Mouse (Mus musculus) forebrain, embryonic 16.5 days (tissue): Measurements from ENCODE around the gene St3gal5. TPM values are rescaled to one million over a fixed set of nuclear protein-coding genes. Genes with fewer than 3 reads are reported as not detected.

ENCODE experiments used
- ATAC-seq: fragments of 200-750 bp; cut with Nextera tagmentation; 2 replicates; pipeline ENCODE4 v1.8.0; 2017; ENCODE audit warnings: mild to moderate bottlenecking, moderate library complexity
- H3K27ac ChIP-seq: fragments of 300-500 bp; sonication (generic); 2 replicates; pipeline ENCODE4 v1.5.1; 2014; ENCODE audit warnings: low read length, control low read depth
- H3K27me3 ChIP-seq: fragments of 300-500 bp; sonication (generic); replicated peaks from 2 replicates; pipeline ENCODE4 v1.6.1; 2014; ENCODE audit warnings: low read length; ENCODE audit not compliant: control insufficient read depth, insufficient read depth
- H3K36me3 ChIP-seq: fragments of 300-500 bp; sonication (generic); 2 replicates; pipeline ENCODE4 v1.6.1; 2014; ENCODE audit not compliant: control insufficient read depth, insufficient read depth
- H3K4me1 ChIP-seq: fragments of 300-500 bp; sonication (generic); replicated peaks from 2 replicates; pipeline ENCODE4 v1.6.1; 2014; ENCODE audit warnings: low read length; ENCODE audit not compliant: control insufficient read depth, insufficient read depth
- H3K4me2 ChIP-seq: fragments of 300-500 bp; sonication (generic); 2 replicates; pipeline ENCODE4 v1.6.1; 2014; ENCODE audit warnings: mild to moderate bottlenecking, low read length, control low read depth
- H3K4me3 ChIP-seq: fragments of 300-500 bp; sonication (generic); replicated peaks from 2 replicates; pipeline ENCODE4 v1.5.1; 2014; ENCODE audit warnings: mild to moderate bottlenecking, low read length, control low read depth
- H3K9ac ChIP-seq: fragments of 300-500 bp; sonication (generic); replicated peaks from 2 replicates; pipeline ENCODE4 v1.6.1; 2014; ENCODE audit warnings: low read depth, low read length, control low read depth
- H3K9me3 ChIP-seq: fragments of 300-500 bp; sonication (generic); 2 replicates; pipeline ENCODE4 v1.6.1; 2016; ENCODE audit warnings: low read length; ENCODE audit not compliant: control insufficient read depth
- WGBS: fragments of 180-500 bp; shearing (Covaris S2); extraction: QIAGEN DNeasy Blood & Tissue Kit; methylation state at CpG from one replicate; pipeline ENCODE4 v1.1.7; 2014; 5-methylcytosine and 5-hydroxymethylcytosine counted together
- polyA plus RNA-seq: library from polyadenylated mRNA; unstranded; fragments of >200 nt; fragmentation: Nextera tagmentation; extraction: Ambion mirVana; gene quantifications from 2 replicates; pipeline ENCODE4 v1.2.1, GENCODE M21; 2015

The St3gal5 gene
- polyA plus RNA-seq, 1 experiment from 2014 or later: 52.9 TPM

GRCm38 (mm10) chr6:72100939-72101338 is 3.5 kb downstream of the St3gal5 start:
- Histone ChIP-seq H3K4me2 (no peak overlapping the region), H3K27ac (no peak overlapping the region), H3K27me3 (no peaks in the 10 kb centered on the region), H3K4me3 (no peak overlapping the region), H3K4me1 (peaks cover 17% of the 10 kb centered on the region), H3K36me3 (no peaks in the 10 kb centered on the region), H3K9ac (no peak overlapping the region), H3K9me3 (no peaks in the 10 kb centered on the region)
- WGBS: 86% methylated on average over 8 of the region's 8 CpGs
- ATAC-seq: no peak

- Histone ChIP-seq H3K9ac (no peak overlapping the region), H3K27ac (no peak overlapping the region), H3K4me3 (no peak overlapping the region), H3K4me1 (peaks cover 17% of the 10 kb centered on the region), H3K4me2 (no peak overlapping the region), H3K27me3 (no peaks in the 10 kb centered on the region), H3K9me3 (no peaks in the 10 kb centered on the region), H3K36me3 (no peaks in the 10 kb centered on the region)
- ATAC-seq: no peak
- WGBS: 76% methylated on average over 4 of the region's 4 CpGs
Observed at GRCm38 (mm10) chr6:72101386-72101785, 4.0 kb downstream of the St3gal5 start.

DNA sequence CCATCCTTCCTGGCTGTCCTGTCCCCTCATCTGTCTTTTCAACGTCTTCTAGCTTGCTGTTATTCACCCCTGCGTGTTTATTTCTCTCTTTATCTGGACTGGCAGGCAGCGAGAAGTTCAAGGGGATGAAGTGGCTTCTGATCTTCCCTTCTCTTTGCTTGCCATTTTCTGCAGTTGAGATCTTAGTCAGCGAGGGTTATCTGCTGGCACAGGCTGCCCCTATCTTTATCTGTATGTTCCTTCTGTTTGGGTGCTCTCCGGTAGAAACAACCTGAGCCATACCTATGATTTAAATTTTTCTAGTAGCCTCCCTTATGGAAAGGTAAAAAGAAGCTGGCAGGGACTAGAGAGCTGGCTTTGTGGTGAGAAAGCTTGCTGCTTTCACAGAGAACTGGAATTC is 4.7 kb downstream of the St3gal5 start:
- H3K27me3 ChIP-seq: no peaks in the 10 kb centered on the region
- H3K9ac ChIP-seq: no peak overlapping the region
- H3K4me3 ChIP-seq: no peak overlapping the region
- no peaks in the 10 kb centered on the region for H3K36me3 ChIP-seq
- H3K4me1 ChIP-seq: peaks cover 14% of the 10 kb centered on the region
- no peak overlapping the region for H3K27ac ChIP-seq
- no peaks in the 10 kb centered on the region for H3K9me3 ChIP-seq
- no peak overlapping the region for H3K4me2 ChIP-seq
- no peak for ATAC-seq
- 73% methylated on average over 5 of the region's 5 CpGs for WGBS

- no peaks in the 10 kb centered on the region for H3K36me3 ChIP-seq
- H3K4me1 ChIP-seq: peaks cover 13% of the 10 kb centered on the region
- no peak overlapping the region for H3K4me2 ChIP-seq
- no peak overlapping the region for H3K27ac ChIP-seq
- no peaks in the 10 kb centered on the region for H3K27me3 ChIP-seq
- no peak for ATAC-seq
- WGBS: 91% methylated on average over 7 of the region's 7 CpGs
- H3K9me3 ChIP-seq: no peaks in the 10 kb centered on the region
- H3K4me3 ChIP-seq: no peak overlapping the region
- no peak overlapping the region for H3K9ac ChIP-seq
Observed at GRCm38 (mm10) chr6:72104534-72104933, 7.1 kb downstream of the St3gal5 start.

GRCm38 (mm10) chr6:72108941-72109892 is 11.8 kb downstream of the St3gal5 start:
- 33% methylated on average over 14 of the region's 14 CpGs for WGBS
- Histone ChIP-seq H3K36me3 (no peaks in the 10 kb centered on the region), H3K27me3 (no peaks in the 10 kb centered on the region), H3K9me3 (no peaks in the 10 kb centered on the region), H3K4me3 (no peak overlapping the region), H3K27ac (peak overlapping the region; percentile 55), H3K4me1 (peaks cover 14% of the 10 kb centered on the region), H3K9ac (no peak overlapping the region), H3K4me2 (no peak overlapping the region; the same call in 1 of the 2 replicates)
- peak; percentile 81 for ATAC-seq

- 86% methylated on average over 3 of the region's 3 CpGs for WGBS
- no peak overlapping the region for H3K4me3 ChIP-seq
- no peak overlapping the region for H3K9ac ChIP-seq
- peaks cover 14% of the 10 kb centered on the region for H3K4me1 ChIP-seq
- no peak overlapping the region for H3K27ac ChIP-seq
- no peak for ATAC-seq
- H3K9me3 ChIP-seq: no peaks in the 10 kb centered on the region
- no peak overlapping the region for H3K4me2 ChIP-seq
- H3K27me3 ChIP-seq: no peaks in the 10 kb centered on the region
- H3K36me3 ChIP-seq: no peaks in the 10 kb centered on the region
Observed at GRCm38 (mm10) chr6:72110577-72110976, 13.2 kb downstream of the St3gal5 start.

- Histone ChIP-seq H3K4me3 (no peak overlapping the region), H3K27me3 (no peaks in the 10 kb centered on the region), H3K9ac (no peak overlapping the region), H3K4me2 (no peak overlapping the region), H3K9me3 (no peaks in the 10 kb centered on the region), H3K4me1 (peaks cover 14% of the 10 kb centered on the region), H3K27ac (no peak overlapping the region), H3K36me3 (no peaks in the 10 kb centered on the region)
- 44% methylated on average over 6 of the region's 6 CpGs for WGBS
- no peak for ATAC-seq
Observed at GRCm38 (mm10) chr6:72112575-72112974, 15.2 kb downstream of the St3gal5 start.

DNA sequence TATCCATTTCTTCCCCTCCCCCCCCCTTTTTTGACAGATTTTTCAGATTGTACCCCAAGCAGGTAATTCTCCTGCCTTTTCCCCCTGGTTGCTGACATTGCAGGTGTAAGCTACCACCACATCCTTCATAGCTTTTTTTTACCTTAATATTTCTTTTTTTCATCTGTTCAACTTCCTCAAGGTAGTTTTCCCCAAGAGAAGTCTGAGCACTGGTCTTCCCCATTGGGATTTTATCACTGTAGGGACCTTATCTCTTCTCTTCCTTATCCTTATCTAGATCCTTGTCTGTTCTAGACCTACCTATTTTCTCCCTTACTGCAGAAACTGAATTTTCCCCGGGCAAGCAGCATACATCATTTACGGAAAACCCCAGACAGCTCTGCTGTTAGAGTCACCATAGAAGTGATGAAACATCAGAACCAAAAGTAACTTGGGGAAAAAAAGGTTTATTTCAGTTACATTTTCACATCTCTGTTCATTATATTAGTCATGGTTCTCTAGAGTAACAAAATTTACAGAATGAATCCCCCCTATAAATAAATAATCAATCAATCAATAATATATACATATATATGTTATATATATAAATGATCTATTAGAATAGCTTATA is 15.8 kb downstream of the St3gal5 start:
- H3K4me3 ChIP-seq: no peak overlapping the region
- no peak for ATAC-seq
- H3K27ac ChIP-seq: no peak overlapping the region
- no peaks in the 10 kb centered on the region for H3K9me3 ChIP-seq
- no peak overlapping the region for H3K9ac ChIP-seq
- H3K4me2 ChIP-seq: no peak overlapping the region
- 93% methylated on average over 2 of the region's 2 CpGs for WGBS
- no peaks in the 10 kb centered on the region for H3K36me3 ChIP-seq
- peaks cover 14% of the 10 kb centered on the region for H3K4me1 ChIP-seq
- no peaks in the 10 kb centered on the region for H3K27me3 ChIP-seq

GRCm38 (mm10) chr6:72114902-72115301 is 17.5 kb downstream of the St3gal5 start:
- Histone ChIP-seq H3K36me3 (no peaks in the 10 kb centered on the region), H3K4me3 (no peak overlapping the region), H3K27me3 (no peaks in the 10 kb centered on the region), H3K27ac (no peak overlapping the region), H3K9ac (no peak overlapping the region), H3K4me2 (no peak overlapping the region), H3K9me3 (no peaks in the 10 kb centered on the region), H3K4me1 (peaks cover 2% of the 10 kb centered on the region)
- 85% methylated on average over 7 of the region's 7 CpGs for WGBS
- no peak for ATAC-seq
